Mouse (Mus musculus) bone marrow macrophage, adult 2 months (primary cell): Measurements from ENCODE around the gene Thumpd3.

Experiments used
- CTCF ChIP-seq: IDR thresholded peaks from 2 replicates; pipeline ENCODE4 v1.5.1; 2012; ENCODE audit warnings: low read depth, mild to moderate bottlenecking, low read length, moderate library complexity
- POLR2A ChIP-seq: IDR thresholded peaks from 2 replicates; pipeline ENCODE4 v1.6.1; 2012; ENCODE audit warnings: mild to moderate bottlenecking, low read depth, low read length, borderline replicate concordance

- TF ChIP-seq CTCF: no peak
- TF ChIP-seq POLR2A: no peak
Observed at GRCm38 (mm10) chr6:112999199-112999598, 46.8 kb upstream of the Thumpd3 start.
